Mouse (Mus musculus) kidney, embryonic 16.5 days (tissue): ENCODE data around the gene Scrg1. TPM values are rescaled to one million over a fixed set of nuclear protein-coding genes. Genes with fewer than 3 reads are reported as not detected.

Experiments used
- ATAC-seq: fragments of 200-750 bp; cut with Nextera tagmentation; 2 replicates; pipeline ENCODE4 v1.8.0; 2017; ENCODE audit warnings: moderate TSS enrichment; ENCODE audit not compliant: low FRiP score, low TSS enrichment
- H3K27ac ChIP-seq: fragments of 300-500 bp; sonication (generic); 2 replicates; pipeline ENCODE4 v1.5.1; 2014; ENCODE audit warnings: low read length
- H3K27me3 ChIP-seq: fragments of 300-500 bp; sonication (generic); 2 replicates; pipeline ENCODE4 v1.6.1; 2014; ENCODE audit warnings: low read length, control low read depth, mixed read lengths; ENCODE audit not compliant: insufficient read depth
- H3K36me3 ChIP-seq: fragments of 300-500 bp; sonication (generic); 2 replicates; pipeline ENCODE4 v1.6.1; 2014; ENCODE audit warnings: low read length, control low read depth, mixed read lengths; ENCODE audit not compliant: insufficient read depth
- H3K4me1 ChIP-seq: fragments of 300-500 bp; sonication (generic); 2 replicates; pipeline ENCODE4 v1.6.1; 2014; ENCODE audit warnings: low read length, control low read depth, mixed read lengths; ENCODE audit not compliant: insufficient read depth
- H3K4me2 ChIP-seq: fragments of 300-500 bp; sonication (generic); replicated peaks from 2 replicates; pipeline ENCODE4 v1.6.1; 2014; ENCODE audit warnings: low read depth, low read length
- H3K4me3 ChIP-seq: fragments of 300-500 bp; sonication (generic); 2 replicates; pipeline ENCODE4 v1.5.1; 2014; ENCODE audit warnings: mild to moderate bottlenecking, low read length
- H3K9ac ChIP-seq: fragments of 300-500 bp; sonication (generic); replicated peaks from 2 replicates; pipeline ENCODE4 v1.6.1; 2014; ENCODE audit warnings: low read length
- H3K9me3 ChIP-seq: fragments of 300-500 bp; sonication (generic); 2 replicates; pipeline ENCODE4 v1.6.1; 2016; ENCODE audit warnings: low read length, control low read depth
- WGBS: fragments of 180-500 bp; shearing (Covaris S2); extraction: QIAGEN DNeasy Blood & Tissue Kit; methylation state at CpG from one replicate; pipeline ENCODE4 v1.1.7; 2014; 5-methylcytosine and 5-hydroxymethylcytosine counted together
- polyA plus RNA-seq: library from polyadenylated mRNA; unstranded; fragments of >200 nt; fragmentation: Nextera tagmentation; extraction: Ambion mirVana; gene quantifications from 2 replicates; pipeline ENCODE4 v1.2.1, GENCODE M21; 2015

The Scrg1 gene
- not detected in 2 replicates for polyA plus RNA-seq

DNA sequence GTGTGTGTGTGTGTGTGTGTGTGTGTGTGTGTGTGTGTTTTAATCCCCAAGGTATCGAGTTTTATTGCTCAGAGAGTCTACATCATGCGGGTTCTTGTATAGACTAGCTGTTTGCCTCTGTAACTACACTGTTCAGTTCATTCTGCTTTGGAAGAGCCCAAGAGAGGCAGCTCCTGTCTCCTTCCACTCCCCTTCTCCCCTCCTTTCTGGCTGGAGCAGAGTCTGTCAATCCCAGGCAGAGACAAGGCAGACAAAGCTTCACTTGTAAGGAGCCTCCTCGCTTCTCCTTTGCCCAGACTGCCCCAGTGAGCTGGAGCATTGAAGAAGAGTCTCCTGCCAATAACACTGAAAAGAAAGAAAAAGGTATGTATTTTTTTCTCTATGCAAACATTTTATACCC, at the start of gene Scrg1:
Scrg1 (plus strand) TSS at position 159 of the 400 bp plus-strand sequence.
- H3K4me1 ChIP-seq = no peaks in the 10 kb centered on the region
- H3K9me3 ChIP-seq = 0 out of 2 replicates have a peak, but pooled peaks cover 2% of the 10 kb centered on the region
- H3K4me3 ChIP-seq = no peak within 1 kb of the TSS
- no peak for ATAC-seq
- no peaks in the 10 kb centered on the region for H3K27me3 ChIP-seq
- H3K9ac ChIP-seq = no peak within 1 kb of the TSS
- 85% methylated on average over 3 of the region's 3 CpGs for WGBS
- H3K27ac ChIP-seq = no peak within 1 kb of the TSS
- no peaks in the 10 kb centered on the region for H3K36me3 ChIP-seq
- H3K4me2 ChIP-seq = no peak within 1 kb of the TSS

DNA sequence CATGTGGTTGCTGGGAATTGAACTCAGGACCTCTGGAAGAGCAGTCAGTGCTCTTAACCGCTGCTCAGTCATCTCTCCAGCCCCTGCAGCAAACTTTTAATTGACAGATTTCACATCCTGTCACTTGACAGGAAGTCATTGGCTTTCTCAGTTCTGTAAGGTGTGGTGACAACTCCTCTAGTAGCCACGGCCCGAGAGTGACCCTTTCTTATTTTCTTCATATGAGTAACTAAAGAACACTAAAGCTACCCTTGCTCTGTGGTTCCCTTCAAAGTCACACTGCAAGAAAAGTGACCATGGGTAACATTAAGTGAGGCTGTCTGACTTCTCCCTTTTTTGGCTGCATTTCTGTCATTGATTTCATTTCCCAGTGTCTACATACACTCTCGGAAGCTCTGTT, 49.4 kb upstream of the Scrg1 start:
- Histone ChIP-seq H3K4me1 (peaks cover 16% of the 10 kb centered on the region; the same call in 1 of the 2 replicates), H3K4me3 (no peak overlapping the region), H3K4me2 (no peak overlapping the region), H3K36me3 (no peaks in the 10 kb centered on the region), H3K27me3 (peaks cover 5% of the 10 kb centered on the region; the same call in 1 of the 2 replicates), H3K9ac (no peak overlapping the region), H3K9me3 (no peaks in the 10 kb centered on the region), H3K27ac (no peak overlapping the region)
- no peak for ATAC-seq
- 81% methylated on average over 4 of the region's 4 CpGs for WGBS

DNA sequence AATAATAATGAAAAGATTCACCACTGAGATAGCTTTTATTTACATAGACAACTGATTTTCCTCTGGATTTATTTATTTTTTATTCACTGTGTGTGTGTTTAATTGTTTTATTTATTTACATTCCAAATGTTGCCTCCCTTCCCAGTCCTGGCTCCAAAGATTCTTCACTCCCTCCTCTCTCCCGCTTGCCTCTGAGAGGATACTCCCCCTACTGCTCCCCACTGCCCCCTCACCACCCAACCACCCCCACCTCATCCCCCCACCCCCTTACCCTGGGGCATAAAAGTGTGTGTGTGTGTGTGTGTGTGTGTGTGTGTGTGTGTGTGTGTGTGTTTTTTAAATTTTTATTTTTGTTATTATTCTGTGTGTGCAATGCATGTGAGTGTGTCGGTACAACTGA, 46.4 kb upstream of the Scrg1 start:
- ATAC-seq = peak; percentile 71
- Histone ChIP-seq H3K27me3 (peaks cover 12% of the 10 kb centered on the region), H3K9ac (no peak overlapping the region), H3K9me3 (no peaks in the 10 kb centered on the region), H3K4me1 (peaks cover 16% of the 10 kb centered on the region; the same call in 1 of the 2 replicates), H3K4me3 (no peak overlapping the region), H3K27ac (no peak overlapping the region), H3K36me3 (no peaks in the 10 kb centered on the region), H3K4me2 (no peak overlapping the region)
- 31% methylated on average over 2 of the region's 2 CpGs for WGBS

DNA sequence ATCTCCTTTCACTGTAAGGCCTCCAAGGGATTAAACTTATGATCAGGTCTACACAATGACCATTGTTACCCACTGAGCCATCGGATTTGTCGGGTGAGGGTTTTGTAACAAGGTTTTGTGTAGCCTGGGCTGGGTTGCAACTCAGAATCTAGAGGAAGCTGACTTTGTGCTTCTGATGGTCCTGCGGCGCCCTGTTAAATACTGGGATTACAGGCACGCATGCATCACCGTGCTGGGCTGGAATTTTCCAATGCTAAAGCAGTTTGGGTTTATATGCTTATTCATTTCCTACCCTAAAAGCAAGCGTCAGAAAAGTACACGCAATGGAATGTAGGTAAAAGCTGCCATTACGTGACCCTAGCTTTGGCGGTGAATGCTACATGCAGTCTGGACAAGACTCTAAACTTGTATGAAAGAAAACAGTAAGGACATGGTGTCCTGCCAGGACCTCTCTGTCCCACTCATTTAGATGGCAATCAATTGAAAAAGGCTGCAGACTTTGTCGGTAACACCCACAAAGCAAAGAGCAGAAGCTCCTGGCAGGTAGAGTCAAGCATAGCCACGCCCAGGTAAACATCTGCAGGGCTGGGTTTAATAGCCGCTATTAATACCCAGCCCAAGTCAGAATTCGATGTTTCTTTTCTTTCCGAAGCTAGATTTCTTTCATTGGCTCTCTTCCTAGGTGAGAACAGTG, 45.8 kb upstream of the Scrg1 start:
- 0 out of 2 replicates have a peak, but pooled peaks have one; percentile 3 for ATAC-seq
- Histone ChIP-seq H3K27me3 (peaks cover 12% of the 10 kb centered on the region), H3K27ac (no peak overlapping the region), H3K36me3 (no peaks in the 10 kb centered on the region), H3K4me3 (peak overlapping the region; percentile 26), H3K9me3 (no peaks in the 10 kb centered on the region), H3K4me1 (peaks cover 16% of the 10 kb centered on the region; the same call in 1 of the 2 replicates), H3K9ac (no peak overlapping the region), H3K4me2 (peak overlapping the region; percentile 46)
- WGBS = 29% methylated on average over 15 of the region's 15 CpGs

DNA sequence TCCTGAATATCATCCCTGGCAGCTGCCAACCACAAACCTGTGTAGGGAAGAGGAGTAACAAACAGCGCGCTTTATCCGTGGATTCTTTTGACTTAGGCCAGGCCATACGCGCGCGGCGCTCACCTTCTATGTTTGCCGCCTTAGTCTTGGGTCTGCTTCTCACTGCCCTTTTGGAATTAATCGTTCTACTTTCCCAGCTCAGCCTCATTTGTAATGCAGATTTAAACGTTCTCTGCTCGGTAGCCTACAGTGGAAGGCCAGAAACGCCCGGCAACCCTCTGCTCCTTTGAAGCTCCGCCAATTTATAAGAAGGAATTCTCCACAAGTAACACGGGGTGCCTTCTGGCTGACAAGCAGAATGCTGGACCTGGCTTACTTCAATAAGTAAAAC, 45.3 kb upstream of the Scrg1 start:
- WGBS = 9% methylated on average over 16 of the region's 16 CpGs
- H3K36me3 ChIP-seq = no peaks in the 10 kb centered on the region
- H3K4me2 ChIP-seq = peak overlapping the region; percentile 46
- no peak overlapping the region for H3K9ac ChIP-seq
- H3K9me3 ChIP-seq = no peaks in the 10 kb centered on the region
- peaks cover 12% of the 10 kb centered on the region for H3K27me3 ChIP-seq
- no peak overlapping the region for H3K27ac ChIP-seq
- H3K4me1 ChIP-seq = peaks cover 11% of the 10 kb centered on the region; the same call in 1 of the 2 replicates
- H3K4me3 ChIP-seq = peak overlapping the region; percentile 26
- ATAC-seq = peak; percentile 47; the same call in 1 of the 2 replicates

DNA sequence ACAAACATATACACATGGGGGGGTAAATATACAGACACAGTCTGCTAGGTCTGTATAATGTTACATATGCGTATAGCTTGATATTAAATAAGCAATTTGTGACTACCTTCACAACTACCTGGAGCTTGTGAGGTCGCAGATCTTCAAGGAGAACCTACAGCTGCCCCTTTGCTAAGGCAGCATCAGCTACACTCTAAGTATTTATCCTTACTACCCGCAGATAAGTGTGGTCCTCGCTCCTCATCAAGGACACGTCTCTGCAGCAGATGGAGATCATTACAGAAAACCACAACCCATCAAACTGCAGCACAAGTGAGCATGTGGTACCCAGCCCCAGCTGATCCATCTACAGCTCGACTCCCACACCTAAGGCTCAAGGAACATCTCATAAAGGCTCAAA, 44.4 kb upstream of the Scrg1 start:
- H3K4me2 ChIP-seq = no peak overlapping the region
- H3K27me3 ChIP-seq = peaks cover 12% of the 10 kb centered on the region
- peaks cover 10% of the 10 kb centered on the region; the same call in 1 of the 2 replicates for H3K4me1 ChIP-seq
- no peak overlapping the region for H3K4me3 ChIP-seq
- no peak overlapping the region for H3K27ac ChIP-seq
- 82% methylated on average over 6 of the region's 6 CpGs for WGBS
- no peak overlapping the region for H3K9ac ChIP-seq
- no peaks in the 10 kb centered on the region for H3K36me3 ChIP-seq
- no peak for ATAC-seq
- no peaks in the 10 kb centered on the region for H3K9me3 ChIP-seq

DNA sequence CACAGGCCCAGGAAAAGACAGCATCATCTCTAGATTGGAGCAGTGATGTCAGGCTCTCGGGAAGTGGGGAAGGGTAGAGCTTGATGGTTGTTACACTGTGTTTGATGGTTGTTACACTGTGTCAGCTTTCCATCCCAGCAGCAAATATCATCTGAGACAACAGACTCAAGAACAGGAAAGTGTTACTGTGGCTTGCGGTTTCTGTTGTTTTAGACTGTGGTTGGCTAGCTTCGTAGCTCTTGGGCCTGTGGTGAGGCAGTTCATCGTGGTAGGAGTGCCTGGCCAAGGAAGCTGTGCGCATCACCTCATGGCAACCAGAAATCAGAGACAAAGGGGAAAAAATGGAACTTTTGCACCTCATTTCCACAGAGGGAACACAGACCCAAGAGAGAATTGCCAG, 38.9 kb upstream of the Scrg1 start:
- 87% methylated on average over 5 of the region's 5 CpGs for whole genome bisulfite sequencing
- no peak overlapping the region for H3K4me3 ChIP-seq
- peaks cover 2% of the 10 kb centered on the region for H3K27me3 ChIP-seq
- H3K36me3 ChIP-seq = no peaks in the 10 kb centered on the region
- H3K9ac ChIP-seq = no peak overlapping the region
- ATAC-seq = no peak
- H3K4me1 ChIP-seq = no peaks in the 10 kb centered on the region
- H3K9me3 ChIP-seq = peaks cover 5% of the 10 kb centered on the region; the same call in 1 of the 2 replicates
- H3K4me2 ChIP-seq = no peak overlapping the region
- H3K27ac ChIP-seq = no peak overlapping the region

DNA sequence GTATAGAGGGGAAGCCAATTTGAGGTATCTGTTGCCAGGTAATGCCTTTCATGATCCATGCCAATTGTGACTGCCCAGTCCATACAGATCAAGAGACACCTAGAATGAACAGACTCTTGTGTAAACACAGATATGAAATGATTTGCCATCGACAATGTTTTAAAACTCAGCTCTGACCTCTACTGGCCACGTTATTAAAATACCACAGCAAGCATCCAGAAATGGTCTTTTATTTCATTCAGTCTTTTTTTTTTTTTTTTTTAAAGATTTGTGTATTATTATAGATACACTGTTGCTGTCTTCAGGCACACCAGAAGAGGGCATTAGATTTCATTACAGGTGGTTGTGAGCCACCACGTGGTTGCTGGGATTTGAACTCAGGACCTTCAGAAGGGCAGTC, 29.6 kb upstream of the Scrg1 start:
- Histone ChIP-seq H3K4me2 (no peak overlapping the region), H3K4me3 (no peak overlapping the region), H3K27me3 (peaks cover 11% of the 10 kb centered on the region; the same call in 1 of the 2 replicates), H3K4me1 (no peaks in the 10 kb centered on the region), H3K27ac (no peak overlapping the region), H3K9ac (no peak overlapping the region), H3K9me3 (no peaks in the 10 kb centered on the region), H3K36me3 (no peaks in the 10 kb centered on the region)
- ATAC-seq = no peak
- 14% methylated on average over 3 of the region's 3 CpGs for WGBS

DNA sequence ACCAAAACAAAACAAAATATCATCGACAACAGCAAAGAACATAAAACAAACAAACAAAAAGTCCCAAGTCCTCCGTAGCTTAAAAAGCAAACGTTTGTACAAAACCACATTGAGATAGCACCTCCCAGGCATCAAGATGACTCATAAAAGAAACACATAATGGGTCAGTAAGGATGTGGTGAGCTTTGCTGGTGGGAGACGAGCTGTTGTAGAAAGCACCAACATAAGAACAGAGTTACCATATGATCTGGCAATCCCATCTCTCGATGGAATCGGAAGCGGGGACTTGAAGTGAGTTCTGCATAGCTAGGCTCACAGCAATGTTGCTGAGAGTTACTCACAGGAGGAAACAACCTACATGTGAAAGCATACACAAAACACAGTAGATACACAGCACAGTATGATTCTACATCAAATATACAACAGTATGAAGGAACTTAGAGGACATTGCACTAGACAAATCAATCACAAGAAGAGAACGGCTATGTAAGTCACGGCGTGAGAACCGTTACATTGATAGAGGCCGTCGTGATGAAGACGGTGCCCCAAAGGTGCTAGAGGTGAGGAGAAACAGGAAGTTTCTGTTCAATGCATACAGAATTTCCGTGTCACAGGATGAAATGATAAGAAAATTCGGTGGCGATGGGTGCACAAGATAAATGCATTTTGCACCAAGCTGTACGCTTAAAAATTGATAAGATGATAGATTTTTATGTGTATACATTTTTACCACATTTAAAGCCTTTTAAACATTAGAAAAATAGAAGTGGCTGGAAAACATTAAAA, 27.9 kb upstream of the Scrg1 start:
- H3K4me1 ChIP-seq = no peaks in the 10 kb centered on the region
- H3K9ac ChIP-seq = no peak overlapping the region
- no peak overlapping the region for H3K27ac ChIP-seq
- 68% methylated on average over 18 of the region's 18 CpGs for WGBS
- no peak overlapping the region for H3K4me3 ChIP-seq
- ATAC-seq = no peak
- peaks cover 11% of the 10 kb centered on the region; the same call in 1 of the 2 replicates for H3K27me3 ChIP-seq
- no peaks in the 10 kb centered on the region for H3K36me3 ChIP-seq
- H3K9me3 ChIP-seq = no peaks in the 10 kb centered on the region
- H3K4me2 ChIP-seq = no peak overlapping the region

DNA sequence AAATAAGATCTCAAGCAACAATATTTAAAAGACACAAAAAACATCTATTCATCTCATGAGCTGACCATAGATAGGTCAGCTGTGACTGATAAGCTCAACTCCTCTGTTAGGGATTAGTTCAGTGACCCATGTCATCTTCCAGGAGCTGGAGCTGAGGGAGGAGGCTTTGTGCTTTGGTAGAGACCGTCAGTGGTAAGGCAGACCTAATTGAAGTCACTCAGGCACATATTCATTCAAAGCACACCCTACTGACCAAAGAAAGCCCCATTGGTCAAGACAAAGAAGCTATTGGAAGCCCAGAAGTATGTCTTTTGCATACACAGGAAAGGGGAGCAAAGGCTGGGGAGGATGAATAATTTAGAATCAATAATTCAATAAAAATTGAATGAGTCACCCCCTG, 27.2 kb upstream of the Scrg1 start:
- Histone ChIP-seq H3K9ac (no peak overlapping the region), H3K27me3 (peaks cover 11% of the 10 kb centered on the region; the same call in 1 of the 2 replicates), H3K36me3 (no peaks in the 10 kb centered on the region), H3K4me2 (no peak overlapping the region), H3K9me3 (no peaks in the 10 kb centered on the region), H3K4me1 (no peaks in the 10 kb centered on the region), H3K4me3 (no peak overlapping the region), H3K27ac (no peak overlapping the region)
- no peak for ATAC-seq
- 9% methylated on average over 1 of the region's 1 CpGs for WGBS
